Mouse (Mus musculus) naive thymus-derived CD4-positive, alpha-beta T cell, adult 2 months (primary cell): ENCODE measurements around the gene Dmbx1.
A peak's percentile ranks its signal among the peaks of the same experiment; 100 is the strongest.

Experiments used
- DNase-seq: peaks from one replicate; pipeline ENCODE4 v3.0.0-alpha.2; 2011; ENCODE audit warnings: low read depth

The Dmbx1 gene

GRCm38 (mm10) chr4:115939295-115940102, at the start of gene Dmbx1:
Gene Dmbx1 (minus strand): TSS chr4:115939926.
- no peak for DNase-seq

- DNase-seq = no peak
These were observed 49.7 kb upstream of the Dmbx1 start for GRCm38 (mm10) chr4:115989382-115989781.

- no peak for DNase-seq
These were observed 48.3 kb upstream of the Dmbx1 start for GRCm38 (mm10) chr4:115987858-115988530.

- DNase-seq = no peak
These were observed 47.7 kb upstream of the Dmbx1 start for GRCm38 (mm10) chr4:115987436-115987835.

GRCm38 (mm10) chr4:115984967-115985366, 45.2 kb upstream of the Dmbx1 start:
- DNase-seq = no peak

GRCm38 (mm10) chr4:115984111-115984510, 44.4 kb upstream of the Dmbx1 start:
- DNase-seq = peak; percentile 83

- DNase-seq = peak; percentile 85
These were observed 41.0 kb upstream of the Dmbx1 start for GRCm38 (mm10) chr4:115980676-115981075.

GRCm38 (mm10) chr4:115979437-115979836, 39.7 kb upstream of the Dmbx1 start:
- no peak for DNase-seq

GRCm38 (mm10) chr4:115978911-115979310, 39.2 kb upstream of the Dmbx1 start:
- no peak for DNase-seq

- DNase-seq = no peak
These were observed 32.8 kb upstream of the Dmbx1 start for GRCm38 (mm10) chr4:115972543-115972942.

GRCm38 (mm10) chr4:115964446-115964845, 24.7 kb upstream of the Dmbx1 start:
- no peak for DNase-seq

GRCm38 (mm10) chr4:115963751-115964150, 24.0 kb upstream of the Dmbx1 start:
- no peak for DNase-seq

GRCm38 (mm10) chr4:115962671-115963412, 23.1 kb upstream of the Dmbx1 start:
- DNase-seq = peak; percentile 26

GRCm38 (mm10) chr4:115961991-115962390, 22.3 kb upstream of the Dmbx1 start:
- DNase-seq = no peak

- DNase-seq = no peak
These were observed 19.8 kb upstream of the Dmbx1 start for GRCm38 (mm10) chr4:115959546-115959945.

GRCm38 (mm10) chr4:115955494-115955775, 15.7 kb upstream of the Dmbx1 start:
- DNase-seq = no peak

GRCm38 (mm10) chr4:115954656-115955493, 15.1 kb upstream of the Dmbx1 start:
- DNase-seq = no peak

GRCm38 (mm10) chr4:115953559-115953958, 13.8 kb upstream of the Dmbx1 start:
- DNase-seq = no peak

- peak; percentile 72 for DNase-seq
These were observed 13.0 kb upstream of the Dmbx1 start for GRCm38 (mm10) chr4:115952758-115953157.

- no peak for DNase-seq
These were observed 4.1 kb upstream of the Dmbx1 start for GRCm38 (mm10) chr4:115943669-115944314.

GRCm38 (mm10) chr4:115941242-115941820, 1.6 kb upstream of the Dmbx1 start:
- no peak for DNase-seq
